ENCODE assay signal across 8 mouse cellular contexts in genomic region chr2:91182016-91182404, GRCm38 (mm10). TPM values are rescaled to one million over a fixed set of nuclear protein-coding genes. Genes with fewer than 3 reads are reported as not detected.
A peak's percentile ranks its signal among the peaks of the same experiment; 100 is the strongest.
DNase-seq lines count a peak whose midpoint lies in the region; ATAC-seq lines count a peak whose summit lies in the region.

No protein-coding gene starts in this region.

- peak overlapping the region; percentile 68 for H3K9ac ChIP-seq in kidney, embryonic 14.5 days (ENCODE audit: low read depth, low read length)
- peak overlapping the region; percentile 79 for H3K9ac ChIP-seq in midbrain, embryonic 11.5 days (ENCODE audit: low read length)

- H3K27ac ChIP-seq in kidney, embryonic 14.5 days (ENCODE audit: low read depth, low read length), result no peak overlapping the region
- peak overlapping the region; percentile 88 for H3K27ac ChIP-seq in hindbrain, embryonic 10.5 days
- H3K27ac ChIP-seq in midbrain, embryonic 11.5 days (ENCODE audit: low read depth, low read length), result no peak overlapping the region

- H3K27me3 ChIP-seq in kidney, embryonic 14.5 days (ENCODE audit: control insufficient read depth, insufficient read depth, low read length), result no peaks in the 10 kb centered on the region
- H3K27me3 ChIP-seq in hindbrain, embryonic 10.5 days (ENCODE audit: insufficient read depth, poor library complexity, severe bottlenecking), result no peaks in the 10 kb centered on the region
- H3K27me3 ChIP-seq in midbrain, embryonic 11.5 days (ENCODE audit: control insufficient read depth, insufficient read depth, low read length), result no peaks in the 10 kb centered on the region

- no peaks in the 10 kb centered on the region for H3K9me3 ChIP-seq in kidney, embryonic 14.5 days (ENCODE audit: control insufficient read depth, low read length)
- H3K9me3 ChIP-seq in hindbrain, embryonic 10.5 days, result no peaks in the 10 kb centered on the region
- H3K9me3 ChIP-seq in midbrain, embryonic 11.5 days (ENCODE audit: control insufficient read depth, low read length), result no peaks in the 10 kb centered on the region

- WGBS in kidney, embryonic 14.5 days, result 9% methylated on average over 8 of the region's 8 CpGs
- 12% methylated on average over 8 of the region's 8 CpGs for WGBS in hindbrain, embryonic 10.5 days
- 13% methylated on average over 8 of the region's 8 CpGs for WGBS in midbrain, embryonic 11.5 days

- ATAC-seq in kidney, embryonic 14.5 days (ENCODE audit: low FRiP score, low TSS enrichment), result no peak
- ATAC-seq in CD4-positive, CD25-positive, alpha-beta regulatory T cell, adult 4 months, result peak; percentile 10
- ATAC-seq in midbrain, embryonic 11.5 days (ENCODE audit: low FRiP score), result no peak

- no peaks in the 10 kb centered on the region for H3K36me3 ChIP-seq in kidney, embryonic 14.5 days (ENCODE audit: control insufficient read depth, insufficient read depth, low read length)
- H3K36me3 ChIP-seq in hindbrain, embryonic 10.5 days, result peaks cover 18% of the 10 kb centered on the region
- peaks cover 3% of the 10 kb centered on the region; the same call in 1 of the 2 replicates for H3K36me3 ChIP-seq in midbrain, embryonic 11.5 days (ENCODE audit: control insufficient read depth, insufficient read depth, low read length)

- H3K4me3 ChIP-seq in kidney, embryonic 14.5 days (ENCODE audit: low read length), result peak overlapping the region; percentile 84
- peak overlapping the region; percentile 81 for H3K4me3 ChIP-seq in hindbrain, embryonic 10.5 days
- H3K4me3 ChIP-seq in midbrain, embryonic 11.5 days (ENCODE audit: low read depth, low read length), result peak overlapping the region; percentile 91

- H3K4me1 ChIP-seq in kidney, embryonic 14.5 days (ENCODE audit: control insufficient read depth, insufficient read depth, low read length), result 0 out of 2 replicates have a peak, but pooled peaks cover 6% of the 10 kb centered on the region
- H3K4me1 ChIP-seq in hindbrain, embryonic 10.5 days (replicated peaks), result peaks cover 29% of the 10 kb centered on the region
- H3K4me1 ChIP-seq in midbrain, embryonic 11.5 days (ENCODE audit: control insufficient read depth, insufficient read depth, low read length), result peaks cover 17% of the 10 kb centered on the region

- DNase-seq in kidney, adult 11 months, result no peak
- peak; percentile 67 to 71 for DNase-seq in cerebellum, adult 18-20 months
- DNase-seq in hindbrain, embryonic 10.5 days (ENCODE audit: low spot score), result no peak
- DNase-seq in midbrain, embryonic 11.5 days (ENCODE audit: low spot score, missing footprints), result no peak
- DNase-seq in ovary, adult 18-20 months (ENCODE audit: low spot score), result no peak
- no peak for DNase-seq in urinary bladder, adult 2 months (ENCODE audit: low spot score)

- H3K4me2 ChIP-seq in kidney, embryonic 14.5 days (replicated peaks; ENCODE audit: low read depth, low read length), result peak overlapping the region; percentile 83
- H3K4me2 ChIP-seq in midbrain, embryonic 11.5 days, result peak overlapping the region; percentile 75

RNA-seq across cellular contexts. Expression of gene Madd, which starts 1.6 kb away (rescaled TPM):
- polyA plus RNA-seq in kidney, embryonic 14.5 days (2014; fragmentation: Nextera tagmentation; extraction: Ambion mirVana), result 5.3 and 7.6 TPM in 2 replicates
- 10 to 100 TPM; 58.7 to 84.7 TPM for polyA plus RNA-seq in CD4-positive, CD25-positive, alpha-beta regulatory T cell, adult 4 months (2017; shearing (Covaris generic))
- 17.1 and 23.1 TPM in 2 replicates for polyA plus RNA-seq in hindbrain, embryonic 10.5 days (2016; fragmentation: Nextera tagmentation; extraction: Ambion mirVana)
- polyA plus RNA-seq in midbrain, embryonic 11.5 days (2014; fragmentation: Nextera tagmentation; extraction: Ambion mirVana), result 16.9 and 17.3 TPM in 2 replicates
- 19.7 and 20.7 TPM in 2 replicates for polyA plus RNA-seq in urinary bladder, adult 2 months (2012; rRNA removed)

RNA-seq across cellular contexts. Expression of gene Nr1h3, which starts 20.6 kb away (rescaled TPM):
- polyA plus RNA-seq in kidney, embryonic 14.5 days (2014; fragmentation: Nextera tagmentation; extraction: Ambion mirVana), result 1.2 and 1.7 TPM in 2 replicates
- 1 to 10 TPM; 1.4 to 1.8 TPM for polyA plus RNA-seq in CD4-positive, CD25-positive, alpha-beta regulatory T cell, adult 4 months (2017; shearing (Covaris generic))
- 2.0 and 2.1 TPM in 2 replicates for polyA plus RNA-seq in hindbrain, embryonic 10.5 days (2016; fragmentation: Nextera tagmentation; extraction: Ambion mirVana)
- polyA plus RNA-seq in midbrain, embryonic 11.5 days (2014; fragmentation: Nextera tagmentation; extraction: Ambion mirVana), result 1.7 and 1.9 TPM in 2 replicates
- 18.6 and 20.8 TPM in 2 replicates for polyA plus RNA-seq in urinary bladder, adult 2 months (2012; rRNA removed)

RNA-seq across cellular contexts. Expression of gene Acp2, which starts 20.7 kb away (rescaled TPM):
- 15.5 and 25.4 TPM in 2 replicates for polyA plus RNA-seq in kidney, embryonic 14.5 days (2014; fragmentation: Nextera tagmentation; extraction: Ambion mirVana)
- polyA plus RNA-seq in CD4-positive, CD25-positive, alpha-beta regulatory T cell, adult 4 months (2017; shearing (Covaris generic)), result 10 to 100 TPM; 17.9 to 25.7 TPM
- polyA plus RNA-seq in hindbrain, embryonic 10.5 days (2016; fragmentation: Nextera tagmentation; extraction: Ambion mirVana), result 29.6 and 34.9 TPM in 2 replicates
- polyA plus RNA-seq in midbrain, embryonic 11.5 days (2014; fragmentation: Nextera tagmentation; extraction: Ambion mirVana), result 34.6 and 38.8 TPM in 2 replicates
- polyA plus RNA-seq in urinary bladder, adult 2 months (2012; rRNA removed), result 18.8 and 24.2 TPM in 2 replicates

RNA-seq across cellular contexts. Expression of gene Ddb2, which starts 54.8 kb away (rescaled TPM):
- polyA plus RNA-seq in kidney, embryonic 14.5 days (2014; fragmentation: Nextera tagmentation; extraction: Ambion mirVana), result 14.8 and 15.0 TPM in 2 replicates
- polyA plus RNA-seq in CD4-positive, CD25-positive, alpha-beta regulatory T cell, adult 4 months (2017; shearing (Covaris generic)), result 10 to 100 TPM; 79.4 to 79.5 TPM
- polyA plus RNA-seq in hindbrain, embryonic 10.5 days (2016; fragmentation: Nextera tagmentation; extraction: Ambion mirVana), result 8.3 and 10.5 TPM in 2 replicates
- 7.9 and 8.2 TPM in 2 replicates for polyA plus RNA-seq in midbrain, embryonic 11.5 days (2014; fragmentation: Nextera tagmentation; extraction: Ambion mirVana)
- 28.5 and 43.1 TPM in 2 replicates for polyA plus RNA-seq in urinary bladder, adult 2 months (2012; rRNA removed)

Comparison
In these comparisons a context has a peak if more than half of its experiments do, and no peak if none do; other contexts are left out.
1. DNase-seq: peak in cerebellum, adult 18-20 months (2 of 2); none in kidney, adult 11 months (single experiment), hindbrain, embryonic 10.5 days (single experiment), midbrain, embryonic 11.5 days (single experiment), ovary, adult 18-20 months (single experiment) and urinary bladder, adult 2 months (single experiment).
2. Peak in every context shown above with its lines, with median percentiles within 50 percentile points of each other: H3K4me3 ChIP-seq.